Mouse (Mus musculus) cerebellum, postnatal 25 days (tissue): Measurements from ENCODE around the gene Rtl6.

ENCODE experiments used
- DNase-seq, 2 experiments: peaks; one replicate each; pipeline ENCODE4 v3.0.0; 2021; ENCODE audit warnings: mixed read lengths in 2 of 2

The Rtl6 gene

GRCm38 (mm10) chr15:84536611-84537010, 21.0 kb downstream of the Rtl6 start:
- no peak for DNase-seq

GRCm38 (mm10) chr15:84535953-84536352, 21.7 kb downstream of the Rtl6 start:
- DNase-seq, result no peak

GRCm38 (mm10) chr15:84532211-84532610, 25.4 kb downstream of the Rtl6 start:
- DNase-seq, result no peak

DNA sequence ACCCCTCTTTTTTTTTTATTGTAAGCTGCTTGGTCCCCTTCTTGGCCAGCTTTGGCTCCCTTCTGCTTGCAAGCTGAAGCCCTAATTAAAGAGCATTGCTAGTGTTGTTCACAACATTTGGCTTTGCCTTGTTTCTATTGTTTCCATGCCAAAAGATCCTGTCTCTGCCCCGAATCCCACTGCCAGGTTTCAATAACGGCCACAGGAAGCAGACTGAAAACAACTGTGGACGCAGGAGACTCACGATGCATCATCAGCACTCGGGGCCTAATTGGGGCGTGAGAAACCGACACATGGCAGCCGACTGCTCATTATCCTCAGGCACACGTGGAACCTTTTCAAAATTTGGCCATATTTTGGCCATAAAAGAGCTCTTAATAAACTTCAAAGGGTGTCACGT, 26.1 kb downstream of the Rtl6 start:
- no peak for DNase-seq

DNA sequence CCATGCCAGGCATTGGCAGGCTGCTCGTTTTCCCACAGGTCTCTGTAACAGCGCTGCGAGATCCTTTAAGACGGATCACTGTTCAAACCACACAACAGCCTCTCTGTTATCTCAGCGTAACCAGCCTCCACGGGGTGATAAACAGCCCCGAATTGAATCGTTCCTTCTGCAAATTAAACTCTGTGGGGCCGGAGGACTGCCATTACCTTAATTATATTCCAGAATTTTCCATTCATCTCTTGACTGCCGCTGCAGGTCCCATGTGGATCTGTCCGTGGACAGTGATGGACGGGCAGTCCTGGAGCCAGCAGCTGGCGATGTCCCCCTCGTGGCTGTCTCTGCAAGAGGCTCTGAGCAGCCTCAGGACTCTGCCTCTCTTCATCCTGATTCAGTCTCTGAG, 30.7 kb downstream of the Rtl6 start:
- no peak for DNase-seq

DNA sequence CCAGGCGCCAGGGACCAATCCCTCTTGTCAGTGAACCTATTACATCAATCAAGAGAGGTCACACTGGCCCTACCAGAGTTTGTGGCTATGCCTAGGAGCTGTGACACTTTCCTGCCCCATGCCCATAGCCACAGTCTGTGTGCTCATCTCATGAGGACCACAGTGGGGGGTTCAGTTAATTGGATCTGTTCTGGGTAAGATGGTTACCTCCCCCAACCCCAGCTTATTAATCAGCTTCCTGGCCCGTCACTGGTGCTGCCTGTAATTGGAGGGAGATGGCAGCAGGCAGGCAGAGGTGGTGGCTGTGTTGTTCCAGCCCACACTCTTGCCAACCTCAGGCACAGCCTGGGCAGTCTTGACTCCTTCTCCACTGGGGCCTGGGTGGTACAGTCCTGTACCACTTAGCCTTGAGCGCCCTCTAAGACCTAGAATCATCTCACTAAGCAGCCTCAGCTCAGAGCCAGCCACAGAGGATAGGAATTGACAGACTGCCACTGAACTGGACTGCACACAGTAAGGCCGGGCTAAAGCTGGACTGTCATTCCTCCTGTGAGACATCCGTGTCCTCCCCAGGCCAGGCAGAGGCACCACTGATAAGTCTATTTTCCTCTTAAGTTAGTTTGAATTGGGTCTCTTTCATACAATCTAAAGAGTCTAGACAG, 32.3 kb downstream of the Rtl6 start:
- no peak for DNase-seq

- DNase-seq, result no peak
These were observed 34.5 kb downstream of the Rtl6 start for GRCm38 (mm10) chr15:84522953-84523689.

- no peak for DNase-seq
These were observed 36.1 kb downstream of the Rtl6 start for GRCm38 (mm10) chr15:84521486-84521885.

DNA sequence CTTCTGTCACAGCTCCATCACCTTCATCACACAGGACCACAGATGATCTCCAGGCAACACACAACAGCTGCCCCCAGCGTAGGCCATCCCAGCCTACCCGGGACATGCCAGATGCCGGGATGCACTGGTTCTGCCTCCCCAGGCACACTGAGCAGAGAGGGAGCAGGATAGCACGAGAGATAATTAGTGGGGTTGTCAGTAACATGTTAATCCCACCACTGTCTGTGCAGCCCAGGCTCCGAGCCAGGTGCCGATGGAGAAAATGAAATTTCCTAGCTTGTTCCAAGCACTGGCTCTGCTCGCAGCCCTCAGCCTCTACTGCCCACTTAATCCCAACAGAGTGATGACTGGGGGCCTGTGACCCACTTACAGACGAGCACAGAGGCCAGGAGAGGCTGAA, 39.1 kb downstream of the Rtl6 start:
- no peak for DNase-seq

DNA sequence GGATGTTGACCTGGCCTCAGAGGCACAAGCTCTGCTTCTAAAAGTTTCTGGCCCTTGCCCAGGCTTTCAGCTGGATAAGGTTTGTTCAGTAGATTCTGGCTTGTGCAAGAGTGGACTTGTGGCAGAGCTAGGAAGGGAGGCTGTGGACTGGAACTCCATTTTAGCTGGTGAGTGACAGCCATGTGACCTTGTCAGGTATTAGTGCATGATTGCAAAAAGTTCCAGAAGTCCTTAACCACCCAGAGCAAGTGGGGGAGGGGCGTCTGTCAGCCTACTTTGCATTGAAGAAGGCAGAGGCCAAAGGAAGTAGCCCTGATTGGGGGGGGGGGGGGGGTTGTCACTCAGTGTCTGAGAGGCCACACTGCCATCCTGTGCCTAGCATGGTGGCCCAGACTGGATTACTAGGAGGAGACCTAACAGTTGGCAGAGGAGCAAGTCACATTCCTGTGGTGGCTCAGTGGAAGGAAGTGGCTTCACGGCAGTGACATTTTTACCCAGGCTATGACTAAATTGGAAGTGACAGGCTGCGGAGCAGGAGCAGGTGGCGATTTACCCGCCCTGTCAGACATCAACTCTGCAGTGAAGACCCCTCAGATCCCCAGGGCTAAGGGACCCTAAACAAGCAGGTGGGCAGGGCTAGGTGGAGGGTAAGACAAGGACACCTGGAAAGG, 44.9 kb downstream of the Rtl6 start:
- DNase-seq, result no peak

DNA sequence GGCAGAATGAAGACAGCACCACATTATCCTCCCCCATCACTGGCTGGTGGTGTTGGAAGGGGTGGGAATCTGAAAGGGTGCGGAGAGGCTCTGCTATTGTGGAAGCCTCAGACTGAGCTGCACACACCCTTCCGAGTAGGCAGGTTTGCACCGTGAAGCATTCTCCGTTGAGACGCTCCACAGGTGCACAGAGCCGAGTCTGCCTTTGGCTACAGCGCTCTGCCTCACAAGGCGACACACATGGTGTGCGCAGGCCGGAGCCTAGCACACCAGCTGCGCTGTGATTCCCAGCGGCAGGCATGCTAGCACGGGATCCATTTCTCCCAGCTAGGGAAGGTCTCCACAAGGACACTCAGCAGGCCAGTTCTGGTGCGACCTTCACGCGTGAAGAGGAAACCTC, 47.6 kb downstream of the Rtl6 start:
- no peak for DNase-seq

DNA sequence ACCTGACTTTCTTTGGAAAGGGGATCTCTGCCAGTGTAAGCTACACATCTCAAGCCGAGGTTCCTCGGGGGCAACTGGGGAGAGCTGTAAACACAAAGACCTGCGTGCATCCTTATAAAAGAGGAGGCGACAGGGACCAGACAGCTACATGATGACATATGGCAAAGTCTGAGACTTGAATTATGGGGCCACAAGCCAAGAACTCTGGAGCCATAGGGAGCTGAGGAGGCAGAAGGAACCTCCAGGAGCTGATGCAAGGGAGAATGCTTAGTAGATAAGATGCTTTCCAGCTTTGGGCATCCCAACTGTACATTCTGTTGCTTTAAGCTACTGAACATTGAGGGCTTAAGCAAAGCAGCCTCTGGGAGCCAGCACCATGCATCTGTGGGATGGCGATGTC, 48.5 kb downstream of the Rtl6 start:
- DNase-seq, result no peak

- peak in 1 of 2 experiments; percentile 34 for DNase-seq
These were observed 51.6 kb downstream of the Rtl6 start for GRCm38 (mm10) chr15:84506026-84506425.

GRCm38 (mm10) chr15:84504895-84505294, 52.7 kb downstream of the Rtl6 start:
- no peak for DNase-seq
